Mouse (Mus musculus) ES-E14 (cell line): ENCODE results near the gene Ank2. TPM values are rescaled to one million over a fixed set of nuclear protein-coding genes. Genes with fewer than 3 reads are reported as not detected.

ENCODE experiments used
- DNase-seq: peaks from one replicate; pipeline ENCODE4 v3.0.0-alpha.2; 2013; ENCODE audit warnings: low read depth, low spot score
- H3K27ac ChIP-seq: 2 replicates; pipeline ENCODE4 v1.5.1; 2012; ENCODE audit warnings: low read depth, mild to moderate bottlenecking, low read length, moderate library complexity, mixed read lengths; ENCODE audit not compliant: poor library complexity, insufficient read depth, severe bottlenecking
- H3K36me3 ChIP-seq: 2 replicates; pipeline ENCODE4 v1.6.1; 2012; ENCODE audit warnings: mild to moderate bottlenecking, low read length, moderate library complexity, mixed read lengths; ENCODE audit not compliant: control insufficient read depth, poor library complexity, insufficient read depth, severe bottlenecking
- H3K4me1 ChIP-seq, 2 experiments: fragments of 150-350 bp in 1 of 2; sonication (generic) in 1 of 2; 2 replicates each; pipeline ENCODE4 v1.6.1; 2012; ENCODE audit warnings: low read length in 2 of 2, mild to moderate bottlenecking in 1 of 2, mixed read lengths in 1 of 2; ENCODE audit not compliant: control insufficient read depth in 2 of 2, insufficient read depth in 2 of 2, poor library complexity in 1 of 2
- H3K4me3 ChIP-seq, 2 experiments: fragments of 150-350 bp in 1 of 2; sonication (generic) in 1 of 2; 2 replicates each; pipeline ENCODE4 v1.5.1; 2012; ENCODE audit warnings: low read length in 2 of 2, low read depth in 1 of 2, mild to moderate bottlenecking in 1 of 2, mixed read lengths in 1 of 2; ENCODE audit not compliant: insufficient read depth in 1 of 2, poor library complexity in 1 of 2, severe bottlenecking in 1 of 2
- H3K9ac ChIP-seq: 2 replicates; pipeline ENCODE4 v1.6.1; 2012; ENCODE audit warnings: low read depth, mild to moderate bottlenecking, low read length, mixed read lengths; ENCODE audit not compliant: poor library complexity, insufficient read depth, severe bottlenecking
- H3K9me3 ChIP-seq: fragments of 150-350 bp; sonication (generic); 2 replicates; pipeline ENCODE4 v1.6.1; 2012; ENCODE audit warnings: low read depth, mild to moderate bottlenecking, low read length; ENCODE audit not compliant: control insufficient read depth, insufficient read depth
- CHD2 ChIP-seq: IDR thresholded peaks from 2 replicates; pipeline ENCODE4 v1.6.1; 2014; ENCODE audit warnings: mild to moderate bottlenecking, low read depth, low read length, inconsistent platforms
- HCFC1 ChIP-seq: IDR thresholded peaks from 2 replicates; pipeline ENCODE4 v1.6.1; 2012; ENCODE audit warnings: low read length, inconsistent platforms, borderline replicate concordance; ENCODE audit not compliant: insufficient read depth
- MAFK ChIP-seq: IDR thresholded peaks from 2 replicates; pipeline ENCODE4 v1.6.1; 2014; ENCODE audit warnings: mild to moderate bottlenecking, low read depth, low read length, inconsistent platforms; ENCODE audit not compliant: insufficient read depth
- ZC3H11A ChIP-seq: IDR thresholded peaks from 2 replicates; pipeline ENCODE4 v1.6.1; 2012; ENCODE audit warnings: low read depth, mild to moderate bottlenecking, inconsistent platforms, low read length, borderline replicate concordance
- ZNF384 ChIP-seq: IDR thresholded peaks from 2 replicates; pipeline ENCODE4 v1.6.1; 2012; ENCODE audit warnings: low read depth, low read length, inconsistent platforms
- in situ Hi-C, 2 experiments: fragments of 600-800 bp; cut with MboI; formaldehyde crosslinking; loops; one replicate each; pipeline ENCODE4 v1.15.1; 2025; ENCODE audit warnings: low sequenced_read_pairs in 2 of 2, inconsistent platforms in 1 of 2; ENCODE audit not compliant: unreplicated experiment in 2 of 2
- total RNA-seq: library from RNA; depleted of rRNA; stranded (reverse); fragments of 300-350 nt; gene quantifications from 2 replicates; pipeline ENCODE4 v1.2.3, GENCODE M21; 2012

Gene Ank2
- total RNA-seq, 1 experiment: 15.2 TPM

GRCm38 (mm10) chr3:127012525-127012924 lies 486.6 kb downstream of the Ank2 start:
- Histone ChIP-seq H3K9ac (no peak overlapping the region), H3K36me3 (no peaks in the 10 kb centered on the region), H3K4me3 (no peak overlapping the region), H3K27ac (no peak overlapping the region), H3K4me1 (no peaks in the 10 kb centered on the region), H3K9me3 (no peaks in the 10 kb centered on the region)
- in situ Hi-C loops: no loop called here
- peak; percentile 56 for DNase-seq
- 0 out of 2 replicates have a peak, but pooled peaks have one; percentile 15 for TF ChIP-seq ZC3H11A
- TF ChIP-seq CHD2: no peak

- no peaks in the 10 kb centered on the region for H3K36me3 ChIP-seq
- in situ Hi-C loops: no loop called here
- no peak overlapping the region for H3K27ac ChIP-seq
- TF ChIP-seq HCFC1: no peak
- TF ChIP-seq ZNF384: no peak
- no peak for TF ChIP-seq MAFK
- no peak for TF ChIP-seq CHD2
- TF ChIP-seq ZC3H11A: no peak
- H3K9ac ChIP-seq: no peak overlapping the region
- no peak for DNase-seq
- H3K4me3 ChIP-seq: no peak overlapping the region
- H3K4me1 ChIP-seq: no peaks in the 10 kb centered on the region
- H3K9me3 ChIP-seq: no peaks in the 10 kb centered on the region
Measured at GRCm38 (mm10) chr3:127005898-127006673, 493.1 kb downstream of the Ank2 start.

- H3K4me1 ChIP-seq: no peaks in the 10 kb centered on the region
- H3K9me3 ChIP-seq: no peaks in the 10 kb centered on the region
- no peak for DNase-seq
- H3K27ac ChIP-seq: no peak overlapping the region
- no peak overlapping the region for H3K9ac ChIP-seq
- in situ Hi-C loops: no loop called here
- TF ChIP-seq CHD2 (no peak), ZNF384 (no peak), MAFK (no peak), ZC3H11A (no peak), HCFC1 (no peak)
- H3K4me3 ChIP-seq: no peak overlapping the region
- no peaks in the 10 kb centered on the region for H3K36me3 ChIP-seq
Measured at GRCm38 (mm10) chr3:127004860-127005633, 494.1 kb downstream of the Ank2 start.

- in situ Hi-C loops: no loop called here
- H3K9ac ChIP-seq: no peak overlapping the region
- no peak overlapping the region for H3K27ac ChIP-seq
- H3K9me3 ChIP-seq: no peaks in the 10 kb centered on the region
- no peaks in the 10 kb centered on the region for H3K36me3 ChIP-seq
- TF ChIP-seq CHD2 (no peak), ZC3H11A (no peak), ZNF384 (no peak), MAFK (no peak), HCFC1 (no peak)
- H3K4me1 ChIP-seq: no peaks in the 10 kb centered on the region
- no peak overlapping the region for H3K4me3 ChIP-seq
- no peak for DNase-seq
Measured at GRCm38 (mm10) chr3:127003946-127004345, 495.2 kb downstream of the Ank2 start.
